Mouse (Mus musculus) stomach, embryonic 16.5 days (tissue): ENCODE data around the gene Ankdd1b. TPM values are rescaled to one million over a fixed set of nuclear protein-coding genes. Genes with fewer than 3 reads are reported as not detected.
A peak's percentile ranks its signal among the peaks of the same experiment; 100 is the strongest.

ENCODE experiments used
- ATAC-seq: fragments of 200-750 bp; cut with Nextera tagmentation; 2 replicates; pipeline ENCODE4 v1.8.0; 2017; ENCODE audit warnings: moderate number of reproducible peaks, moderate TSS enrichment; ENCODE audit not compliant: insufficient read depth, low FRiP score
- H3K27ac ChIP-seq: fragments of 300-500 bp; sonication (generic); 2 replicates; pipeline ENCODE4 v1.5.1; 2014; ENCODE audit warnings: low read length
- H3K27me3 ChIP-seq: fragments of 300-500 bp; sonication (generic); 2 replicates; pipeline ENCODE4 v1.6.1; 2014; ENCODE audit warnings: low read length, control low read depth, mixed read lengths; ENCODE audit not compliant: control insufficient read depth, insufficient read depth
- H3K36me3 ChIP-seq: fragments of 300-500 bp; sonication (generic); 2 replicates; pipeline ENCODE4 v1.6.1; 2014; ENCODE audit warnings: low read length; ENCODE audit not compliant: control insufficient read depth, insufficient read depth
- H3K4me1 ChIP-seq: fragments of 300-500 bp; sonication (generic); 2 replicates; pipeline ENCODE4 v1.6.1; 2014; ENCODE audit warnings: low read length, control low read depth, mixed read lengths; ENCODE audit not compliant: control insufficient read depth, insufficient read depth
- H3K4me2 ChIP-seq: fragments of 300-500 bp; sonication (generic); 2 replicates; pipeline ENCODE4 v1.6.1; 2014; ENCODE audit warnings: low read depth, low read length, mixed read lengths
- H3K4me3 ChIP-seq: fragments of 300-500 bp; sonication (generic); replicated peaks from 2 replicates; pipeline ENCODE4 v1.5.1; 2014; ENCODE audit warnings: mild to moderate bottlenecking, low read length
- H3K9ac ChIP-seq: fragments of 300-500 bp; sonication (generic); 2 replicates; pipeline ENCODE4 v1.6.1; 2014; ENCODE audit warnings: low read length
- H3K9me3 ChIP-seq: fragments of 300-500 bp; sonication (generic); replicated peaks from 2 replicates; pipeline ENCODE4 v1.6.1; 2016; ENCODE audit warnings: low read length, control low read depth; ENCODE audit not compliant: control insufficient read depth
- WGBS: fragments of 180-500 bp; shearing (Covaris S2); extraction: QIAGEN DNeasy Blood & Tissue Kit; methylation state at CpG from one replicate; pipeline ENCODE4 v1.1.7; 2014; 5-methylcytosine and 5-hydroxymethylcytosine counted together
- polyA plus RNA-seq: library from polyadenylated mRNA; unstranded; fragments of >200 nt; fragmentation: Nextera tagmentation; extraction: Ambion mirVana; gene quantifications from 2 replicates; pipeline ENCODE4 v1.2.1, GENCODE M21; 2015

Ankdd1b gene
- polyA plus RNA-seq, 1 experiment from 2014 or later: 1.9 TPM

DNA sequence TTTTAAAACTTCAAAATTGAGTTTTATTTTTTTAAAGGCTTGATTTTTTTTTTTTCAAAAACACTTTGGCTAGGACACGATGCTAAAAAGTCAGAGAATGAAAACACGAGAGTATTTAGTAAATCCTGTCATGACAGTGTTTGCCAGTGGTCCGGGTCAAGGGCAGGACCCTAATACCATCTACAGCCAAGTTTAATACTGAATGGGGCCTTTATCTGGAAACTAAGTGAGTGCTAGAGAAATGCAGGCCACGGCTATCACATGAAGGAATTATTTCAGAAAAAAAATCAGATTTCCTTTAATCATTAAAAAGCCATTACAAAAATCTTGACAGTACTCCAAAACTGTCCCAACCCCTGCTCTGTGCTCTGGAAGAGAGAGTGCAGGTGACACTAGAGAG lies 34.7 kb upstream of the Ankdd1b start:
- 69% methylated on average over 4 of the region's 4 CpGs for WGBS
- Histone ChIP-seq H3K9ac (no peak overlapping the region), H3K27ac (no peak overlapping the region), H3K4me2 (no peak overlapping the region), H3K9me3 (no peaks in the 10 kb centered on the region), H3K27me3 (no peaks in the 10 kb centered on the region), H3K4me3 (no peak overlapping the region), H3K36me3 (peaks cover 4% of the 10 kb centered on the region; the same call in 1 of the 2 replicates), H3K4me1 (peaks cover 8% of the 10 kb centered on the region; the same call in 1 of the 2 replicates)
- no peak for ATAC-seq

DNA sequence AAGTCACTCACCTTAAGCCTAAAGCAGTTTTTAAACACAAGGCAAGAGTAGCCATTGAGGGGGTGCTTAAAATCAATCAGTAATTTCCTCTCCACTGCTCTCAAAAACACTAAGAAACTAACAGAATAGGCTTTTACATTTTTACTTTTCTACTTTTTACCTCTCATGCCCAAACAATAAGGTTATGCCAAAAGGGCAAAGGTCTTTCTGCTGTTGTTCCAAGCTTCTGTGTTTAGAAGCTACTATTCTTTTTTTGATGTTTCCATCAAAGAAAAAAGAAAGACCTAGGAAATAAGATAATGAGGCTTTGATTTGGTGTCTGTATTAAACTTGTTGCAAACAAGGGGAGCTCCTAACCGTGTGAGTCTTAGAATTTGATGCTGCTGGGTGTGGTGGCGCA lies 28.9 kb upstream of the Ankdd1b start:
- H3K27me3 ChIP-seq: no peaks in the 10 kb centered on the region
- 83% methylated on average over 2 of the region's 2 CpGs for WGBS
- H3K4me2 ChIP-seq: no peak overlapping the region
- ATAC-seq: no peak
- no peak overlapping the region for H3K4me3 ChIP-seq
- H3K9ac ChIP-seq: no peak overlapping the region
- H3K9me3 ChIP-seq: no peaks in the 10 kb centered on the region
- no peak overlapping the region for H3K27ac ChIP-seq
- H3K4me1 ChIP-seq: no peaks in the 10 kb centered on the region
- peaks cover 7% of the 10 kb centered on the region; the same call in 1 of the 2 replicates for H3K36me3 ChIP-seq

DNA sequence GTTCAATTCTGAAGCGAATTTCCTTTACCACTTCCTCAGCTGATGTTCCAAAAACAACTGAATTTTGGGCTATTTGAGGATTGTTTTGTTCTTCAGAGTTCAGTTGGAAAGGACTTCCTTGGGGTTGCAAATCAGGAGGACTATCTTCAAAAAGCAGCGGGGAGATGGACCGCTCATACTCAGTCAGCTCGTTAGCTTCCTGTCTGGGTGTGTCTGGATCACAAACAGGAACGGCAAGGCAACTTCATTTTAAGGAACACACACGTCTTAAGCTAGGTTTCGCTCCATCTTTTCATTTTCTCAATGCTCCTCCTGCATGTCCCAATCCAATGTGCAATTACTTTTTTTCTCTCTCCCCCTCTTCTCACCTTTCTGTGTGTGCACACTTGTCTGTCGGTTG lies 25.6 kb upstream of the Ankdd1b start:
- Histone ChIP-seq H3K4me1 (no peaks in the 10 kb centered on the region), H3K4me2 (no peak overlapping the region), H3K27ac (no peak overlapping the region), H3K9ac (no peak overlapping the region), H3K36me3 (0 out of 2 replicates have a peak, but pooled peaks cover 4% of the 10 kb centered on the region), H3K27me3 (no peaks in the 10 kb centered on the region), H3K9me3 (no peaks in the 10 kb centered on the region), H3K4me3 (no peak overlapping the region)
- 81% methylated on average over 8 of the region's 8 CpGs for WGBS
- ATAC-seq: no peak

DNA sequence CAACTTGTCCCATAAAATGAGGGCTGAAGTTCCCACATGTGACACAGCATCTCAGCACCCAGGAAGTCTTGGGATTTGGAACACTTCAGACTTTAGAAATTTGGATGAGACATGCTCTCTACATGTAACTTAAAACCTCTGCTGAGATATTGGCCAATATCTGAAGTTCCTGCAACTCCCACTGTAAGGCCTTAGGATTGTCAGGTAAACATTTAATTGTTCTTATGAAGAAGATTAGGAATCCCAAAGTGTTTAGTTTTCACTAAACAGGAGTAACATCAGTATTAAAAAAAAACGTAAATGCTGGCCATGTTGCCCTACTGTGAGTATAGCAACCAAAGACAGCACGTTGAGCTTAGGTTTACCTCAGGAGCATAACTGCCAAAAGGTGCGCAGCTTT lies 19.4 kb upstream of the Ankdd1b start, which contains the start of gene Gm17622:
TSS of gene Gm17622 (plus strand) at position 301 of the 400 bp plus-strand sequence.
- no peaks in the 10 kb centered on the region; the same call in 1 of the 2 replicates for H3K9me3 ChIP-seq
- peaks cover 14% of the 10 kb centered on the region for H3K36me3 ChIP-seq
- H3K27me3 ChIP-seq: no peaks in the 10 kb centered on the region
- no peak within 1 kb of the TSS for H3K9ac ChIP-seq
- WGBS: 90% methylated on average over 3 of the region's 3 CpGs
- ATAC-seq: no peak
- H3K4me1 ChIP-seq: no peaks in the 10 kb centered on the region
- no peak within 1 kb of the TSS for H3K4me2 ChIP-seq
- H3K4me3 ChIP-seq: no peak within 1 kb of the TSS
- H3K27ac ChIP-seq: no peak within 1 kb of the TSS

DNA sequence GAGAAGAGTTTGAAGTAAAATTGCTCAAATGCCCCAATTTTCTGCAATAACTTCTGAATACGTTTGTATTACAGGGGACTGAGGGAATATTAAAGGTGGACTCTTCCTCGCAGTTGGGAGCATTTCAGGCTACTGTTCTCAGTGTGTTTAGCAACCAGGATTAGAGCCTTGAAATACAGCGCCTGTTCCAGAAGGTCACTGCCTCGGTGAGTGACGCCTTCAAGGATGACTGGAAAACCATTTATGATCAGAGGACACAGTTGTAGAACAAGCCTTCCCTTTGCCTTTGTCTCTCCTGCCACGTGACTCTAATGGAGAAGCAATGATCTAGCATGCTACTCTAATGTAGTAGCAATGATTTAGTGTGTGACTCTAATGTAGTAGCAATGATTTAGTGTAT lies 17.0 kb upstream of the Ankdd1b start:
- WGBS: 93% methylated on average over 6 of the region's 6 CpGs
- peaks cover 17% of the 10 kb centered on the region for H3K36me3 ChIP-seq
- no peaks in the 10 kb centered on the region for H3K4me1 ChIP-seq
- no peak overlapping the region for H3K4me3 ChIP-seq
- ATAC-seq: no peak
- H3K27me3 ChIP-seq: no peaks in the 10 kb centered on the region
- no peak overlapping the region for H3K9ac ChIP-seq
- no peaks in the 10 kb centered on the region; the same call in 1 of the 2 replicates for H3K9me3 ChIP-seq
- no peak overlapping the region for H3K27ac ChIP-seq
- no peak overlapping the region for H3K4me2 ChIP-seq

DNA sequence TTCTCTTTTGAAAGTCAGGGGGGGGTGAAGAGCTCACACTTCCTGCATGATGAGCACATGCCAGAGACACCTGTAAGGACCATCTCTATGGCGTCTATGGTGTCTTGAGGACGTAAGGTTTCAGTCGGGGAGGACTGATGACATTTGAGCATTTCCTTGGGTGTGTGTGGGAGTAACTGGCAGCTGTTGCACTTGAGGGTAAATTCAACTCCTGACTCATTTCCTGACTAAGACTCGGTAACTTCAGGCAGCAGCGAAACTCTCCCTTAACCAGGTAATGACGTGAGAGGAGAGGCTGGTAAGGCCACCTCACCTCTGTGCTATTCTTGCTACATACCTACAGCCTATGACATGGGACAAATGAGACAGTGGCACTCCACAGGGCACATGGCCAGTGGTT lies 16.2 kb upstream of the Ankdd1b start:
- no peaks in the 10 kb centered on the region for H3K27me3 ChIP-seq
- no peaks in the 10 kb centered on the region for H3K4me1 ChIP-seq
- no peak overlapping the region for H3K9ac ChIP-seq
- H3K27ac ChIP-seq: no peak overlapping the region
- H3K36me3 ChIP-seq: peaks cover 17% of the 10 kb centered on the region
- no peak overlapping the region for H3K4me3 ChIP-seq
- no peaks in the 10 kb centered on the region; the same call in 1 of the 2 replicates for H3K9me3 ChIP-seq
- H3K4me2 ChIP-seq: no peak overlapping the region
- 86% methylated on average over 6 of the region's 6 CpGs for WGBS
- ATAC-seq: no peak

DNA sequence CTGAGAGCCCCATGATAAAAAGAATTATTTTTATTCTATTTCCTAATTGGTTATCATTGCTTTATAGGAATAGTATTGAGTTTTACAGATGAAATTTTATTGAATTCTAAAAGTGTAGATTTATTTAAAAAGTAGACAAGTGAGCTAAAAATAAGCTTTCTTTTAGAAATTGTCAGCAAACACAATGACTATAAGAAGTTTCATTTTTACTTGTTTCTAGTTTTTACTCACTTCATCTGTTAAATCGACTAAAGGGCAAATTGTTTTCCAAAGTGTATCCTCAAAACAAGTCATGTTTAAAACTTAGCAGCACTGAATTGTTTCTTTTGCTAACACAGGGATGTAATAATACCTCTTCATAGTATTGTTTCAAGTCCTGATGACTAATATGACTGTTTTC lies 8.0 kb upstream of the Ankdd1b start:
- no peak for ATAC-seq
- Histone ChIP-seq H3K36me3 (no peaks in the 10 kb centered on the region), H3K9me3 (no peaks in the 10 kb centered on the region), H3K9ac (no peak overlapping the region), H3K4me3 (no peak overlapping the region), H3K4me2 (no peak overlapping the region), H3K4me1 (no peaks in the 10 kb centered on the region), H3K27ac (no peak overlapping the region), H3K27me3 (no peaks in the 10 kb centered on the region)
- WGBS: 96% methylated on average over 1 of the region's 1 CpGs

DNA sequence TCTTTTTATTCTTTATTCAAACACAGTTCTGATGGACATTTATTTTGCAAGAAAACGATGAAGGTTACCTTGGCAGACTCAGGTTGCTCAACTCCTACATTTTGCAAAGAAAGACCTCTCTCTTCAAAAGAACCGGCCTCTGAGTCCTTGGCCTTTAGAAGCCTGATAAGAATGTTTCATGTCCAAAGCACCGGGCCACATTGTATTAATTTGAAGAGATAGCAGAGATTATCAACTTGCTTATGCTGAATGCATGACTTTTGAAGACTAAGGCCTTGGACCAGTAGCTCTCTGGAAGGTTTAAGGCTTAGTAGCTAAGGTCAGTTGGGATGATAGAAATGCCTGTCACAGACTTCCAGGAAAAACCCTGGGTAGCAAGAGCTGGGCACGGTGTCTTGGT lies 6.2 kb upstream of the Ankdd1b start:
- Histone ChIP-seq H3K27me3 (no peaks in the 10 kb centered on the region), H3K36me3 (no peaks in the 10 kb centered on the region), H3K9me3 (no peaks in the 10 kb centered on the region), H3K4me1 (no peaks in the 10 kb centered on the region), H3K4me2 (no peak overlapping the region), H3K9ac (no peak overlapping the region), H3K27ac (no peak overlapping the region), H3K4me3 (no peak overlapping the region)
- 71% methylated on average over 4 of the region's 4 CpGs for WGBS
- no peak for ATAC-seq

DNA sequence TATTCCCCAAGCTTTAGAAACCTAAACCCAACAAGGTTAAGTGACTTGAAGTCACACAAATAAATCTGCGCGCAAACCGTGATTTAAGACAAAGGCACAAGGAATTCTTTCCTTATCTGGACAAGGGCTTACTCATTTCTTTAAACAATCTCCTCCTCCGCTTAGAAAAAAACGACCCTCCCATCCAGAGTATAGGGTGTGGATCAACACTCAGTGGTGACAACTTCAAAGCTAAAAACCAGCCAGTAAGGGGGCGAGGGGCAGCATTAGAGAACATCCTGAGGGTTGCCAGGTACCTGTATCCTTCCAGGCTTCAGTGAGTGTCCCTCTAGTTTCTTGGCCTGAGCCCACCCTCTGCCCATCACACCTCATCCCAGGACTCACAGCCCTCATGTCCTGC lies 442 bp downstream of the Ankdd1b start:
- Histone ChIP-seq H3K27me3 (no peaks in the 10 kb centered on the region), H3K4me3 (no peak overlapping the region), H3K4me2 (no peak overlapping the region), H3K9ac (no peak overlapping the region), H3K4me1 (0 out of 2 replicates have a peak, but pooled peaks cover 3% of the 10 kb centered on the region), H3K27ac (peak overlapping the region; percentile 50), H3K9me3 (no peaks in the 10 kb centered on the region), H3K36me3 (no peaks in the 10 kb centered on the region)
- ATAC-seq: peak; percentile 71
- WGBS: 44% methylated on average over 6 of the region's 6 CpGs

DNA sequence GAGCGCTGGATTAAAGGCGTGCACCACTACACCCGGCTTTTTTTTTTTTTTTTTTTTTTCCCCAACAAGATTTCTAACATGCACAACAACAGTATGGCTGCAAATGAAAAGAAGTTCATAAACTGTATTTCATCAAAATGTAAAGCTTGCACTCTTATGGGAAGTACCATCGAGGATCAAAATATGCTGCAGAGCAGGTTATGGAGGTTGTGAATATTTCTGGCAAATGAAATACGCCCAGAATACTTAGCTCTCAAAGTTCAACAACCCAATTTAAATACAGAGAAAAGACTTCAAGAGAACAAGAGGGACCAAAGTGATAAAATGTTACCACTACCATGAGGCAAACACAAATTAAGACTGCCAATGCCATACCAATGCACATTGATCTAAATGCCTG lies 2.3 kb downstream of the Ankdd1b start:
- Histone ChIP-seq H3K4me3 (no peak overlapping the region), H3K36me3 (no peaks in the 10 kb centered on the region), H3K27ac (no peak overlapping the region), H3K4me2 (no peak overlapping the region), H3K27me3 (no peaks in the 10 kb centered on the region), H3K9ac (no peak overlapping the region), H3K4me1 (0 out of 2 replicates have a peak, but pooled peaks cover 3% of the 10 kb centered on the region), H3K9me3 (no peaks in the 10 kb centered on the region)
- ATAC-seq: no peak
- WGBS: 89% methylated on average over 5 of the region's 5 CpGs
